Mouse (Mus musculus): ENCODE measurements around the gene Gm47985. TPM values are rescaled to one million over a fixed set of nuclear protein-coding genes. Genes with fewer than 3 reads are reported as not detected.

Gene Gm47985
- polyA plus RNA-seq (2012; rRNA removed): 0.14 and 0.28 TPM in 2 replicates

GRCm38 (mm10) chr1:151182266-151182665 is at the start of gene Gm47985:
Gm47985 (plus strand) TSS chr1:151182537.

GRCm38 (mm10) chr1:151192075-151192474 is 9.7 kb downstream of the Gm47985 start, which contains the start of gene Gm8947:
Gm8947 (plus strand) TSS chr1:151192376.

GRCm38 (mm10) chr1:151198120-151198519 is 15.8 kb downstream of the Gm47985 start, which contains the start of gene Gm47995:
Gm47995 (plus strand) TSS chr1:151198448.

GRCm38 (mm10) chr1:151203818-151204217 is 21.5 kb downstream of the Gm47985 start, which contains the start of gene 3110040M04Rik:
3110040M04Rik (plus strand) TSS chr1:151204121.

GRCm38 (mm10) chr1:151209824-151210355 is 27.6 kb downstream of the Gm47985 start, which contains the start of gene Gm47996:
Gm47996 (plus strand) TSS chr1:151210131.

Other genes starting within 250 kb of the Gm47985 start
- 2.2 and 5.2 TPM in 2 replicates for gene Hmcn1, start 189.1 kb upstream of the Gm47985 start, polyA plus RNA-seq (2012; rRNA removed)
- gene Gm8947, start 9.8 kb downstream of the Gm47985 start, polyA plus RNA-seq (2012; rRNA removed): 0.13 and 0.24 TPM in 2 replicates
- 0.35 and 0.45 TPM in 2 replicates for gene Gm47995, start 15.9 kb downstream of the Gm47985 start, polyA plus RNA-seq (2012; rRNA removed)
- 0.61 TPM in 1 of 2 replicates, not detected in the other for gene 3110040M04Rik, start 21.6 kb downstream of the Gm47985 start, polyA plus RNA-seq (2012; rRNA removed)
- not detected in 2 replicates for gene Gm47996, start 27.6 kb downstream of the Gm47985 start, polyA plus RNA-seq (2012; rRNA removed)
- 60.4 and 78.5 TPM in 2 replicates for gene Ivns1abp, start 161.9 kb downstream of the Gm47985 start, polyA plus RNA-seq (2012; rRNA removed)
- 2.6 and 4.2 TPM in 2 replicates for gene Swt1, start 245.9 kb downstream of the Gm47985 start, polyA plus RNA-seq (2012; rRNA removed)
- 13.3 and 14.3 TPM in 2 replicates for gene Trmt1l, start 246.0 kb downstream of the Gm47985 start, polyA plus RNA-seq (2012; rRNA removed)

Measured in colon, adult 2 months (tissue).